Mouse (Mus musculus): ENCODE measurements around the gene Kansl1.

- TF ChIP-seq CTCF (IDR thresholded peaks at IDR 0.05; ENCODE audit: low read depth, low read length) = no peak
- no peak for TF ChIP-seq POLR2A (IDR thresholded peaks at IDR 0.05; ENCODE audit: borderline replicate concordance, low read depth, low read length)
These were observed 9.0 kb downstream of the Kansl1 start for GRCm38 (mm10) chr11:104459671-104460070.

Data from bone marrow macrophage, adult 2 months (primary cell).